Mouse (Mus musculus) Patski (cell line): ENCODE data around the gene Sult2b1. TPM values are rescaled to one million over a fixed set of nuclear protein-coding genes. Genes with fewer than 3 reads are reported as not detected.

Experiments used
- ATAC-seq: fragments of 100-300 bp; one replicate; pipeline ENCODE4 v1.8.0; 2021
- CTCF ChIA-PET: fragments of 350-600 bp; sonication (Branson Sonifier 250); formaldehyde crosslinking; loops from one replicate; lab custom pipeline; 2022; ENCODE audit warnings: inconsistent platforms; lab: Charles Lee
- POLR2A ChIA-PET: fragments of 350-600 bp; sonication (Branson Sonifier 250); formaldehyde crosslinking; loops from one replicate; lab custom pipeline; 2022; ENCODE audit warnings: antibody characterized with exemption, inconsistent platforms; lab: Charles Lee
- DNase-seq: peaks from one replicate; pipeline ENCODE4 v3.0.0-alpha.2; 2011; ENCODE audit warnings: low read depth, low spot score
- H3K27me3 ChIP-seq: fragments of 371-371 bp; one replicate; pipeline ENCODE4 v1.5.1; 2021
- CTCF ChIP-seq: fragments of 100-300 bp; IDR thresholded peaks from one replicate; pipeline ENCODE4 v1.5.1; 2021
- in situ Hi-C: fragments of 300-500 bp; cut with MboI; formaldehyde crosslinking; loops from 3 replicates; pipeline ENCODE4 v1.11.1; 2018; ENCODE audit warnings: low pct_unique_long_range_greater_than_20kb, mixed read lengths
- polyA plus RNA-seq: library from polyadenylated mRNA; unstranded; gene quantifications from one replicate; pipeline ENCODE4 v1.2.3, GENCODE M21; 2021

Sult2b1 gene
- polyA plus RNA-seq, 1 experiment from 2014 or later: 1.4 TPM

DNA sequence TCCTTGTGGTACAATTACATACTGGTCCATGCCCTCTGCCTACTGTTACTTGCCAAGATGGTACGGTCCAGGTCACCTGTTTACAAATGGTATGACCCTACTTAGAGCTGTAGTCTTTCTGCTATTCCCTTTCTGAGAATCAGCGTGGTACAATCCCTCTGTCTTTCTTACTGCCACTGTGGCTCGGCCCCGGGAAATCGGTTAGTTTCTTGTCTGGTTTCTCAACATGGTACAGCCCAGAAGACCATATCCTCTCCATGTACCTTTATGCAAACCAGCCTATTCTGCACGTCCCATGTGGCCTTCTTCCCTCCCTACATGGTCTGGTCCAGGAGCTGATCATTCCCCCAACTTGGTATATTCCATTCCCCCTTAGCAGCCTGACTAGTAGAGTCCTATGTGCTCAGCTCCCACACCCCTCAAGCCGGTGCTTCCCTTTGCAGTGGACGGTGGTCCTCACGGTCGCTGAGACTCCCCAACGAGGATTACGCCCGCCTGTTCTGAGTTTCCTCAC lies 80.4 kb downstream of the Sult2b1 start:
- in situ Hi-C loops: loop anchor here (25.0 kb wide), 1 partner anchor 842 kb away; the partner anchor contains the start of genes Pnkp and Ptov1
- DNase-seq (no peak), ATAC-seq (peak; percentile 4)
- ChIA-PET CTCF (interaction anchor here (1.8 to 4.9 kb wide), 2 partner anchors 14 to 21 kb away, joined by 6 to 31 read pairs; partner anchors contain the start of genes Ntn5 and Sphk2), POLR2A (interaction anchor here (1.4 to 3.3 kb wide), 2 partner anchors 14 to 20 kb away, joined by 3 to 17 read pairs; partner anchors contain the start of genes Ntn5 and Sphk2)
- no peak for TF ChIP-seq CTCF
- no peaks in the 10 kb centered on the region for H3K27me3 ChIP-seq

DNA sequence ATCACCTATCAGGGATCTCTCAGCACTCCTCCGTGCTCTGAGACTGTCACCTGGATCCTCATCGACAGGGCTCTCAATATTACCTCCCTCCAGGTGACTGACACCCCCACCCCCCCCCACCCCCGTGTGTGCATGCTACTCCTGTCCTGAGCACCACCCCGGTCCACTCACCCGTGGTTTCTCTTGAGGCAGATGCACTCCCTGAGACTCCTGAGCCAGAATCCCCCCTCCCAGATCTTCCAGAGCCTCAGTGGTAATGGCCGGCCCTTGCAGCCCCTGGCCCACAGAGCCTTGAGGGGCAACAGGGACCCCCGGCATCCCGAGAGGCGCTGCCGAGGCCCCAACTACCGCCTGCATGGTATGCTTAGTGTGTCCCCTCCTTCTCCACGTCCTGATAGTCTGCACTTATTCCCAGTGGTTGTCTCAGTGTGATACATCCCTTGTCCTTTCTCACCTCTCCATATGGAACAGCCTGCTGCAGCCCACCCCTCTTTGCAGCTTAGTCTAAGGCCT lies 80.9 kb downstream of the Sult2b1 start:
- ChIA-PET CTCF (interaction anchor here (4.9 kb wide), 1 partner anchor 21 kb away, joined by 31 read pairs; the partner anchor contains the start of gene Ntn5), POLR2A (interaction anchor here (1.4 to 3.3 kb wide), 2 partner anchors 15 to 20 kb away, joined by 3 to 17 read pairs; partner anchors contain the start of genes Ntn5 and Sphk2)
- no peak for TF ChIP-seq CTCF
- in situ Hi-C loops: loop anchor here (25.0 kb wide), 1 partner anchor 841 kb away; the partner anchor contains the start of genes Pnkp and Ptov1
- no peaks in the 10 kb centered on the region for H3K27me3 ChIP-seq
- ATAC-seq (no peak), DNase-seq (no peak)

DNA sequence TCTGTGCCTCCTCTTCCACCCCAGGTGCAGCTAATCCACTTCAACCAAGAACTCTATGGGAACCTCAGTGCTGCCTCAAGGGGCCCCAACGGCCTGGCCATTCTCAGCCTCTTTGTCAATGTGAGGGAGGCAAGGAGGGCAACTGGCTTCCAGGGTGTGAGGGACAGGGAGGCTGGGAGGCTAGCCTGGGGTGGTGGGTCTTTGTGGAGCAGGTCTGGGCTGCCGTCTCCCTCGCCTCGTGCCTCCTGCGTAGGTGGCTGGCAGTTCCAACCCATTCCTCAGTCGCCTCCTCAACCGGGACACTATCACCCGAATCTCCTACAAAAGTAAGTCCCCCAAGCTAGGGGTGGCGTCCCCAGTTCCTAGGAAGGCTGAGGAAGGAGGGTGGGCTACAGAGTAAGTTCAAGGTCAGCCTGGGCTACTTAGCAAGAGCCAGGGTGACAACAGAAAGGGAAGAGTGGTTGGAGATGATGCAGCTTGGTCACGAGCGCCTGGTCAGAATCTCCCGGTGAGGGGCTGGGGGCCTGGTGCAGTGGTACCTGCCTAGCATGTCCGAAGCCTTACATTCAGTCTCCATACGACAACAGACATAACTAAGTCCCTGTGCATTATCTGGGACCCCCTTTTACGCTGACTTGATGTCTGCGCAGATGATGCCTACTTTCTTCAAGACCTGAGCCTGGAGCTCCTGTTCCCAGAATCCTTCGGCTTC lies 81.5 kb downstream of the Sult2b1 start:
- H3K27me3 ChIP-seq: no peaks in the 10 kb centered on the region
- no peak for ATAC-seq
- no peak for TF ChIP-seq CTCF
- DNase-seq: no peak
- in situ Hi-C loops: loop anchor here (25.0 kb wide), 1 partner anchor 841 kb away; the partner anchor contains the start of genes Pnkp and Ptov1
- POLR2A ChIA-PET: interaction anchor here (1.4 to 3.3 kb wide), 2 partner anchors 15 to 19 kb away, joined by 3 to 17 read pairs; partner anchors contain the start of genes Ntn5 and Sphk2
- CTCF ChIA-PET: interaction anchor here (1.0 to 4.9 kb wide), 2 partner anchors 20 to 122 kb away, joined by 4 to 31 read pairs; partner anchors contain the start of gene Ntn5

DNA sequence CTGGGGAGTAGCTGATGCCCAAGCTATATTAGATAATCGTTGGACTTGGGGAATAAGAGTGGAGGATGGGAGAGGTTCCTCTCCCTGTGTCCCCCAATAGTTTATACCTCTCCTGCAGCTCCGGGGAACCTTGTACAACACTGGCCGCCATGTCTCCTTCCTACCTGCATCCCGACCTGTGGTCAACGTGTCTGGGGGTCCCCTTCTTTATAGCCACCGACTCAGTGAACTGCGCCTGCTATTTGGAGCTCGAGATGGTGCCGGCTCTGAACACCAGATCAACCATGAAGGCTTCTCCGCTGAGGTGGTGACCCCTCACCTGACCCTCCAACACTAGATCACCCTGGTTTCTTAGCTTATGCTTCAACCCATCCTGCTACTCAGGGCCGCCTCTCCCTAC lies 82.2 kb downstream of the Sult2b1 start:
- no peaks in the 10 kb centered on the region for H3K27me3 ChIP-seq
- DNase-seq (no peak), ATAC-seq (no peak)
- in situ Hi-C loops: loop anchor here (25.0 kb wide), 1 partner anchor 840 kb away; the partner anchor contains the start of genes Pnkp and Ptov1
- TF ChIP-seq CTCF: no peak
- CTCF ChIA-PET: interaction anchor here (1.0 to 4.9 kb wide), 2 partner anchors 19 to 122 kb away, joined by 4 to 31 read pairs; partner anchors contain the start of gene Ntn5
- POLR2A ChIA-PET: no interaction called here

DNA sequence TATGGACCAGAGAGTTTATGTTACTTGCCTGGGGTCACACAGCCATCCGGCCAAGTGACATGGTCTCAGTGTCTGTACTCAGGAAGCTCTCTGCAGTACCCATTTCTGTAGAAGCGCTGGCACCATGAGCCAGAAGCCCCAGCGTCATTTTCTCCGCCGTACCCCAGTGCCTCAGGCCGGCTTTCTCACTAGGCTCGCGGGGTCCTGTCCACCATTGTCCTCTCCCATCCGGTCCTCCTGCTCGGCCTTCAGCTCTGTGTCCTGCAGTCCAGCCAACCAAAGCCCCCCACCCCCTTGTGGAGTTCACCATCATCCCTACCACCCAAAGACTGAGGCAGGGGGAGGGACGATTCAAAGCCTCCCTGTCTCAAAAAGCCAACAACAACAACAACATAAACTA lies 82.9 kb downstream of the Sult2b1 start:
- POLR2A ChIA-PET: interaction anchor here (1.2 to 2.2 kb wide), 4 partner anchors 11 to 19 kb away, joined by 3 to 6 read pairs (median 5); partner anchors contain the start of gene Ntn5
- no peak for TF ChIP-seq CTCF
- no peak for ATAC-seq
- no peaks in the 10 kb centered on the region for H3K27me3 ChIP-seq
- CTCF ChIA-PET: interaction anchor here (0.7 to 4.9 kb wide), 2 partner anchors 16 to 19 kb away, joined by 3 to 31 read pairs; partner anchors contain the start of gene Ntn5
- in situ Hi-C loops: loop anchor here (25.0 kb wide), 1 partner anchor 839 kb away; the partner anchor contains the start of genes Pnkp and Ptov1
- DNase-seq: no peak

DNA sequence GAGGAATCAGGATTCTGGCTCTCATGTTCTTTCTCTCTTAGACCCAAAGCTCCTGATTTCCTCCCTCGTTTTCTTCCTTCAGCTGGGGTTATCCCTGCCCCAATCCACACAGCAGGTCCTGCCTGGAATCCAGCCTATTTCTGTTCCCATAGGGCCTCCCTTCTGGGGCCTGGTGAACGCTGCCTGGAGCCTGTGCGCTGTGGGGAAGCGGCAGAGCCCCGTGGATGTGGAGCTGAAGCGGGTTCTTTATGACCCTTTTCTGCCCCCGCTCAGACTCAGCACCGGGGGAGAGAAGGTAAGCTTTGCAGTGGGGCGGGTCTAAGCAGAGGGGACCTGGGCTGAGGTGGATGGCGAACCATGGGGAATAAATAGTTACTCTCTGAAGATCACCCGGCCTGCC lies 83.4 kb downstream of the Sult2b1 start:
- POLR2A ChIA-PET: interaction anchor here (1.2 to 2.2 kb wide), 4 partner anchors 10 to 18 kb away, joined by 3 to 6 read pairs (median 5); partner anchors contain the start of gene Ntn5
- CTCF ChIA-PET: interaction anchor here (0.7 to 4.9 kb wide), 2 partner anchors 15 to 18 kb away, joined by 3 to 31 read pairs; partner anchors contain the start of gene Ntn5
- DNase-seq: no peak
- TF ChIP-seq CTCF: no peak
- in situ Hi-C loops: loop anchor here (25.0 kb wide), 1 partner anchor 839 kb away; the partner anchor contains the start of genes Pnkp and Ptov1
- ATAC-seq: no peak
- H3K27me3 ChIP-seq: no peaks in the 10 kb centered on the region

DNA sequence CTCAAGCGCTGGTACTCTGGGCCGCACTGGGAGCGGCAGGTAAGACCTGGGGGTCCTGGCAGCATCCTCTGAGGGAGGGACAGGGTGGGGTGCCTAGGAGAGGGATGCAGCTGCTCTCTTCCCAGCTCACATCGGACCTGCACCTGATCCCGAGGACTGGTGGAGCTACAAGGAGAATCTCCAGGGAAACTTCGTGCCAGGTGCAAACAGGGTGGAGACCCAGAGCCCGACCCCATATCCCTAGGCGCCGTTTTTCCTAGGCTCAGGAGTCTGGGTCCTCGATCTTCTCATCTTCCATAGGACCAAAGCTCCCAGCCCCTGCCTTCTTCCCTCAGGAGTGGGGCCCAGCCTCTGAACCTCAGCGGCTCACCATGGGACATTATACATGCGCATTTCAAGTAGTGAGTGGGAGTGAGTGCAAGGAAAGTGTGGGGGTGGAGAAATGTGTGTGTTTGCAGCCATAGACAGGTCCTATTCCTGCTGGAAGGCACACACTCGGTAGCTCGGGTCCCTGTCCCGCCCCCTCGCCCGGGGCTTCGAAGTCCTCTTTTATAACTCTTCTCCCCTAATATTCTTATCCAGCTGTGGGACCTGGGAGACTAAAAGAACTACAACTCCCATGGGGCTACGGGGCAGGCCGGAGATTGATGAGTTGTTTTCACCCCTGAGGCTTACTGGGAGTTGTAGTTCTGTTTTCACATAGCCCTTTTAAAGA lies 84.0 kb downstream of the Sult2b1 start:
- ATAC-seq (no peak), DNase-seq (no peak)
- H3K27me3 ChIP-seq: no peaks in the 10 kb centered on the region
- no peak for TF ChIP-seq CTCF
- CTCF ChIA-PET: interaction anchor here (4.9 kb wide), 1 partner anchor 17 kb away, joined by 31 read pairs; the partner anchor contains the start of gene Ntn5
- POLR2A ChIA-PET: interaction anchor here (1.2 to 2.2 kb wide), 4 partner anchors 10 to 18 kb away, joined by 3 to 6 read pairs (median 5); partner anchors contain the start of gene Ntn5
- in situ Hi-C loops: loop anchor here (25.0 kb wide), 1 partner anchor 838 kb away; the partner anchor contains the start of genes Pnkp and Ptov1

DNA sequence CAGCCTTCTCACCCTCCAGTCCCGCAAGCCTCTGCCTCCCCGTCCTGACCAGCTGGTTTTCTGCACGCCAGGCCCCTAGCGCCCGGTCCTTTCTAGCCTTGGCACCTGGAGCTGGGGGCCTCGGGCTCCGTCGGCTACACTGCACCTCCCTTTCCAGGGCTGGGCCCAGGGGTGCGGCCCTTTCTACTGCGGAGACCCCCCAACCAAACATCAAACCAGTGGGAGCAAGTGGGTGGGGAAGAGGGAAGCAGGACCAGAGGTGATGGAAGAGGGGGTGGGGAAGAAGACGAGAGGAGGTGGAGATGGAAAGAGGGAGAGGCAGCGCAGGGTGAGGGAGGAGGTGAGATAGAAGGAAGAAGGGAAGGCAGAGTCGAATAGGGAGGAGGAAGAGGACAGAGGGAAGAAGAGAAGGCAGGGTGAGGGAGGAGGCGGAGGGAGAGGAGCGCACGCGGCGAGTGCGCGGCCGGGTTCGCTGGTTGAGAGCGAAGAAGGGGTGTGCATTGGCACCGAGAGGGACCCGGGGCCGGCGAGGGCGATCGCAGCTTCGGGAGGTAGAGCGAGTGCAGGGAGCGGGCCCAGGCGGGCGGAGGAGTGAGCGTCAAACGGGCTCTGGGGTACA lies 84.8 kb downstream of the Sult2b1 start, which contains the start of gene Car11:
Car11 (plus strand) TSS at position 321 of the 619 bp plus-strand sequence.
- no peak for TF ChIP-seq CTCF
- ChIA-PET POLR2A (interaction anchor here (0.6 to 2.2 kb wide), 3 partner anchors 9 to 217 kb away, joined by 4 to 5 read pairs (median 5); no protein-coding TSS in a partner anchor), CTCF (interaction anchor here (4.9 kb wide), 1 partner anchor 17 kb away, joined by 31 read pairs; the partner anchor contains the start of gene Ntn5)
- DNase-seq (no peak), ATAC-seq (no peak)
- H3K27me3 ChIP-seq: no peaks in the 10 kb centered on the region
- in situ Hi-C loops: loop anchor here (25.0 kb wide), 1 partner anchor 837 kb away; the partner anchor contains the start of genes Pnkp and Ptov1
